Mouse (Mus musculus): Measurements from ENCODE around the gene Ncoa7.
"Not testable (repeated sequence)": the region's sequence is repeated elsewhere in the genome, so short reads cannot be mapped to it uniquely, and the experiment has no call there.

Ncoa7 gene

DNA sequence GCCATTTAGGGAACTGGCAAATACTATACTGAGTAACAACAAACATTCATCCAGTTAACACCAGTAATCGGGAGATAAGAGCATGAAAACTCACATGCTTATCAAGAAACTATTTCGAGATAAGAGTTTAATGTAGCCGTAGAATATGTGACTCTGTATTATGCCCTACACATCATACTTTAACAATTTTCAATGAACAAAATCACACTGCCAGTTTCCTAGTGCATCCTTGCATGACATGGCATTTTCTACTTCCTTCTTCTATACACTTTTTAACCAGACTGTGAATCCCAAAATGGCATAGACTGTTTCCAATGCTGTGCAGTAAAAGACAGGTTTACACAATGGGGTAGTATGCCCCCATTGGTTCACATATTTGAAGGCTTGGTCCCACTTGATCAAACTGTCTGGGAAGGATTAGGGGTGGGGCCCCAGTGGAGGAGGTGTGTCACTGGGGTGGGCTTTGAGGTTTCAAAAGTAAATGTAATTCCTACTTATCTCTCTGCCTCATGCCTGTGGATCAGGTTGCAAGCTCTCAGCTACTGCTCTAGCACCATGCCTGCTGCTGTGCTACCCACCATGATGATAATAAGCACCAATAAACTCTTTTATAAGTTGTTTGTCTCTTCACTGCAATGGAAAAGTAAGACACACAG, 15.3 kb downstream of the Ncoa7 start:
- DNase-seq (ENCODE audit: extremely low spot score): no peak

GRCm38 (mm10) chr10:30786103-30786754, 16.9 kb downstream of the Ncoa7 start:
- DNase-seq (ENCODE audit: extremely low spot score): no peak

- not testable (repeated sequence) for DNase-seq (ENCODE audit: extremely low spot score)
These were observed 22.2 kb downstream of the Ncoa7 start for GRCm38 (mm10) chr10:30780921-30781320.

GRCm38 (mm10) chr10:30778240-30778639, 24.9 kb downstream of the Ncoa7 start:
- DNase-seq (ENCODE audit: extremely low spot score): no peak

DNA sequence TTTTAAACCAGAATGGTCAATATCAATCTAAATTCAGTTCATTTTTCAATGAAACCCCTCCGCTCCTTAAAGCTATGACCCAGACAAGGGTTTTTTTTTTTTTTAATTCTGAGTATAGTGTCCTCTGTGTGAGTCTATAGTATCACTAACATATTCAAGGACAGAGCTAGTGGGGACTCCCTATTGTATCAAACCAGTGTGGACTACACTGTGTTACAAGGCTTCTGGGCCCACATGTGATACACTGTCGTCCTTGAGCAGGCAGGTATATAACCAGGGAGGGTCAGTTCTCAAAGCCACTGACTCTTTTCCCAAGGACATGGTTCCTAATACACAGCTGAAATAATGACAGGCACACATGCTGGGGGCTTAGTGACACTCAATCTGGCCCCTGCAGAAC, 27.1 kb downstream of the Ncoa7 start:
- no peak for DNase-seq (ENCODE audit: extremely low spot score)

DNA sequence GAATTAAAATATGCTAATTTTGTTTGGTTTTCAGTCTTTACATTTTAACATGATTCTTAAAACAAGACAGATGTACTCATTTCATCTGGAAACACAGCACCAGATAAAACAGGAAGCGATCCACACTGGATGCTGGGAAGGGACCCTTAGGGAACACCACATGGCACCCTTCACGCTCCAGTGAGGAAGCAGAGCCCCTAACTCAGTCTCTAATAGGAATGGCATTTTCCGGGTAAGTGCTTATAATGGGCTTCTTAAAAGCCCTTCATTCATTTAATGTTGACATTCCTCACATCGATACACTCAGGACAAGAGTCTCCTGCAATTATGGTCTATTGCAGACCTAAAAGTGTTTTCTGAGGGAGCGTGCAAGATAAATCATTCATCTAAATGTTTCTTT, 27.6 kb downstream of the Ncoa7 start:
- no peak for DNase-seq (ENCODE audit: extremely low spot score)

GRCm38 (mm10) chr10:30774396-30774795, 28.7 kb downstream of the Ncoa7 start:
- no peak for DNase-seq (ENCODE audit: extremely low spot score)

- no peak for DNase-seq (ENCODE audit: extremely low spot score)
These were observed 29.9 kb downstream of the Ncoa7 start for GRCm38 (mm10) chr10:30773181-30773580.

GRCm38 (mm10) chr10:30771417-30772158, 31.5 kb downstream of the Ncoa7 start:
- DNase-seq (ENCODE audit: extremely low spot score): no peak

DNA sequence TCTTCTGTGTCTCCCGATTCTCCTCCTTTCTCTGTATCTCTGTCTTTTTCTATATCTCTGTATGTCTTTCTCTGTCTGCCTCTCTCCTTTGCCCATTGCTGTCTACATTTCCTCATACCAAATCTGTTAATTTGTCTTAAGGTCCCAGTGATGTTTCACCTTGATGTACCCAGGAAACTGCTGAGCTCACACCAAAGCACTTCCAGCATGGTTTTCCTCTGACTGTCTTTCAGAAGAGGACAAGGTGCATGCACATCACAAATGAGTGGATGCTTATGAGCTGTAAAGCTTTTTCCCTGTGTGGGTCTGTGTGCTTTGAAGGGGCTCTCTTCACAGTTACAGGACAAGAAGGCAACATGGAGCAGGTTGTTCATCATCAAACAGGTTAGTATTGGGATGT, 34.3 kb downstream of the Ncoa7 start:
- no peak for DNase-seq (ENCODE audit: extremely low spot score)

GRCm38 (mm10) chr10:30768250-30768649, 34.9 kb downstream of the Ncoa7 start:
- no peak for DNase-seq (ENCODE audit: extremely low spot score)

- no peak for DNase-seq (ENCODE audit: extremely low spot score)
These were observed 39.9 kb downstream of the Ncoa7 start for GRCm38 (mm10) chr10:30763179-30763770.

DNA sequence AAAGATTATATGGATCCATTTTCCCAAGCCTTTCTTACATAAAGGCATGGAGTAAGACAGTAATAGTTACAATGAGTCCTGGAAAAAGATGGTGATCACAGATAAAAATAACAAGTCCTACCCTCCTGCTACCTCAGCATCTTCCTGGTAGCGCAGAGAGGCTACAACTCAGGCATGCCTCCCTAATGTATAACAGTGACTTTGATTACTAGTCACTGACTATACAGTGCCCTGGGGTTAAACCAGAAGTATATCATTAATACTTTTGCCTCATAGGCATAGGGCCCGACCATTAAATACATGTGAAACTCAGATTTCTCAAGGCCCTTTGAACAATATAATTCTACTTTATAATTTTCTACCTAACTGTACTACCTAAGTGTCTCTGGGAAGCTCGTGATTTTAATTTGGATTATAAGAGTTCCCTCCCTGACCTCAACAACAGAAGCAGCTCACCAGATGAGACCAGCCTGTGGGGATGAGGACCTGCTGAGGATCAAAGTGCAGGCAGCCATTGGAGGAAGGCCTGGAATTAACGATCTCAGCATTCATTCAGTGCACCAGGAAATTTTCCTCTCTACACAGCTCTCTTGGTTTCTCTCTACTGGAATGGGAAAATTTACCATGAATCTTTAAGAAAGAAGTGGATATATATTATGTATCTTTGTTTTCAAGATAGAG, 40.7 kb downstream of the Ncoa7 start:
- DNase-seq (ENCODE audit: extremely low spot score): no peak

DNA sequence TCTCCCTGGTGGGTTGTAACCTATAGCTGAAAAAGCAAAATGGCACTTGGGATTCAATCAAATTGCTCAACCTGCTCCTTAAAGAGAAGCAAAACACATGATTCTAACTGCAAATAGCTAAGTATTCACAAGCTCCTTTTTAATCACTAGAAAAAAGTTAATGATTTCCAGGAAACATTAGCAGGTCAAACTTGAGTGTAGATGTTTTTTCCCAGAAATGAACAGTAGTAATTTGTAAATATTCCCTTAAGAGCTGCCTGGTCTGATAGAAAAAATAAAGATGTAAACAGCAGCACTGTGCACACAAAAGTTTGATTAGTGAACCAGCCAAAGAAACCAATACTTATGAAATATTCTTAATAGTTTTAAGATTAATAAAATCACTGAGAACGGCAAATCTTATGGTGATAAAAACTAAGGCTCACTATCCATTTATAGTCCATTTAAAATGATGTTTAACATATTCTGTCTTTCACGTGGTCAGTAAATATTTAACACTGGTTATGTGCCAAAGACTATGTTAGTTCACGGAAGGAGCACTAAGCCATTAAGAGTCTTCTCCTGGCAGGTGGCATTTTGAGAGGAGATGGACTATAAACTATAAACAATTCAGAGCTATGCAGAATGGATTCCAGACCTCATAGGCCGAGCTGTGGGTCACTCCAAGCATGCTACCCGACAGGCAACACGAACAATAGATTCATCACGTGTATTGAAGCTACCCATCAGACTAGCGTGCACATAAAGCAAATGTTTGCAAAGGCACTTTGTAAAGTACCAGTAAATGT, 43.6 kb downstream of the Ncoa7 start:
- no peak for DNase-seq (ENCODE audit: extremely low spot score)

- no peak for DNase-seq (ENCODE audit: extremely low spot score)
These were observed 47.1 kb downstream of the Ncoa7 start for GRCm38 (mm10) chr10:30756064-30756463.

- no peak for DNase-seq (ENCODE audit: extremely low spot score)
These were observed 48.2 kb downstream of the Ncoa7 start for GRCm38 (mm10) chr10:30754825-30755457.

- no peak for DNase-seq (ENCODE audit: extremely low spot score)
These were observed 49.0 kb downstream of the Ncoa7 start for GRCm38 (mm10) chr10:30754082-30754481.

GRCm38 (mm10) chr10:30752485-30752884, 50.6 kb downstream of the Ncoa7 start:
- no peak for DNase-seq (ENCODE audit: extremely low spot score)

- no peak for DNase-seq (ENCODE audit: extremely low spot score)
These were observed 51.5 kb downstream of the Ncoa7 start for GRCm38 (mm10) chr10:30751586-30751985.

DNA sequence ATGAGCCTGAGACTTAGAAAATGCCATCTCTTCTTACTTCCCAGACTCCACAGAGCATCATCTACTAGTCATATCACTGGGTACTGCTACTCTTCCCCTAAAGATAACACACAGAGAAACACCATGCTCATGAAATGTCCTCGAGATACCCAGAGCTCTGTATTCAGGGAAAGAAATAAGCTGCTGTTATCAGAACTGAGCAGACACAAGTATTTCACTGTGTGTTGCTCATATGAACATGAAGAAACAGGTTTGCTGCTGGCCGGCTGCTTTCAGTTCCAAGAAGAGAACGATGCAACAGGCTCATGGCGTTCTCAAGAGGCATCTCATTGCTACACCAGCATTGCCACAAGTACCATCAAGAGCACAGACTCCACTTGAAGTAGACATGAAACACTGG, 53.3 kb downstream of the Ncoa7 start:
- no peak for DNase-seq (ENCODE audit: extremely low spot score)

All from embryo, embryonic 9.5 days (tissue).